Mouse (Mus musculus): ENCODE results near the gene D2hgdh.
A peak's percentile ranks its signal among the peaks of the same experiment; 100 is the strongest.
"Not testable (repeated sequence)": the region's sequence is repeated elsewhere in the genome, so short reads cannot be mapped to it uniquely, and the experiment has no call there.

The D2hgdh gene

GRCm38 (mm10) chr1:93855790-93856189, 31.1 kb downstream of the D2hgdh start:
- not testable (repeated sequence) for DNase-seq (ENCODE audit: low read depth, low spot score); H3K27me3 ChIP-seq (ENCODE audit: control insufficient read depth, insufficient read depth, low read length, poor library complexity, severe bottlenecking); H3K36me3 ChIP-seq (ENCODE audit: control insufficient read depth, insufficient read depth, low read length, poor library complexity, severe bottlenecking)

GRCm38 (mm10) chr1:93857370-93857769, 32.7 kb downstream of the D2hgdh start:
- Histone ChIP-seq H3K36me3 (ENCODE audit: control insufficient read depth, insufficient read depth, low read length, poor library complexity, severe bottlenecking) (no peaks in the 10 kb centered on the region), H3K27me3 (ENCODE audit: control insufficient read depth, insufficient read depth, low read length, poor library complexity, severe bottlenecking) (no peaks in the 10 kb centered on the region)
- no peak for DNase-seq (ENCODE audit: low read depth, low spot score)

- DNase-seq (ENCODE audit: low read depth, low spot score) = no peak
- H3K27me3 ChIP-seq (ENCODE audit: control insufficient read depth, insufficient read depth, low read length, poor library complexity, severe bottlenecking) = no peaks in the 10 kb centered on the region
- no peaks in the 10 kb centered on the region for H3K36me3 ChIP-seq (ENCODE audit: control insufficient read depth, insufficient read depth, low read length, poor library complexity, severe bottlenecking)
Measured at GRCm38 (mm10) chr1:93857991-93858390, 33.3 kb downstream of the D2hgdh start.

GRCm38 (mm10) chr1:93859619-93860018, 34.9 kb downstream of the D2hgdh start:
- no peaks in the 10 kb centered on the region for H3K36me3 ChIP-seq (ENCODE audit: control insufficient read depth, insufficient read depth, low read length, poor library complexity, severe bottlenecking)
- DNase-seq (ENCODE audit: low read depth, low spot score) = no peak
- no peaks in the 10 kb centered on the region for H3K27me3 ChIP-seq (ENCODE audit: control insufficient read depth, insufficient read depth, low read length, poor library complexity, severe bottlenecking)

- not testable (repeated sequence) for DNase-seq (ENCODE audit: low read depth, low spot score); H3K27me3 ChIP-seq (ENCODE audit: control insufficient read depth, insufficient read depth, low read length, poor library complexity, severe bottlenecking); H3K36me3 ChIP-seq (ENCODE audit: control insufficient read depth, insufficient read depth, low read length, poor library complexity, severe bottlenecking)
Measured at GRCm38 (mm10) chr1:93861048-93861447, 36.3 kb downstream of the D2hgdh start, which contains the start of gene Gal3st2. TSS of gene Gal3st2 (plus strand) at chr1:93861306.

GRCm38 (mm10) chr1:93871594-93872105, 46.9 kb downstream of the D2hgdh start:
- not testable (repeated sequence) for H3K27me3 ChIP-seq (ENCODE audit: control insufficient read depth, insufficient read depth, low read length, poor library complexity, severe bottlenecking); DNase-seq (ENCODE audit: low read depth, low spot score); H3K36me3 ChIP-seq (ENCODE audit: control insufficient read depth, insufficient read depth, low read length, poor library complexity, severe bottlenecking)

- not testable (repeated sequence) for H3K36me3 ChIP-seq (ENCODE audit: control insufficient read depth, insufficient read depth, low read length, poor library complexity, severe bottlenecking); H3K27me3 ChIP-seq (ENCODE audit: control insufficient read depth, insufficient read depth, low read length, poor library complexity, severe bottlenecking); DNase-seq (ENCODE audit: low read depth, low spot score)
Measured at GRCm38 (mm10) chr1:93874405-93874804, 49.7 kb downstream of the D2hgdh start.

GRCm38 (mm10) chr1:93881778-93882177, 57.1 kb downstream of the D2hgdh start:
- not testable (repeated sequence) for H3K36me3 ChIP-seq (ENCODE audit: control insufficient read depth, insufficient read depth, low read length, poor library complexity, severe bottlenecking); DNase-seq (ENCODE audit: low read depth, low spot score); H3K27me3 ChIP-seq (ENCODE audit: control insufficient read depth, insufficient read depth, low read length, poor library complexity, severe bottlenecking)

GRCm38 (mm10) chr1:93890936-93891335, 66.2 kb downstream of the D2hgdh start:
- DNase-seq (ENCODE audit: low read depth, low spot score) = peak; percentile 1
- not testable (repeated sequence) for H3K27me3 ChIP-seq (ENCODE audit: control insufficient read depth, insufficient read depth, low read length, poor library complexity, severe bottlenecking); H3K36me3 ChIP-seq (ENCODE audit: control insufficient read depth, insufficient read depth, low read length, poor library complexity, severe bottlenecking)

- H3K27me3 ChIP-seq (ENCODE audit: control insufficient read depth, insufficient read depth, low read length, poor library complexity, severe bottlenecking); DNase-seq (ENCODE audit: low read depth, low spot score); H3K36me3 ChIP-seq (ENCODE audit: control insufficient read depth, insufficient read depth, low read length, poor library complexity, severe bottlenecking): not testable (repeated sequence)
Measured at GRCm38 (mm10) chr1:93897395-93897794, 72.7 kb downstream of the D2hgdh start.

GRCm38 (mm10) chr1:93901291-93901690, 76.6 kb downstream of the D2hgdh start:
- not testable (repeated sequence) for H3K36me3 ChIP-seq (ENCODE audit: control insufficient read depth, insufficient read depth, low read length, poor library complexity, severe bottlenecking); H3K27me3 ChIP-seq (ENCODE audit: control insufficient read depth, insufficient read depth, low read length, poor library complexity, severe bottlenecking); DNase-seq (ENCODE audit: low read depth, low spot score)
